Mouse (Mus musculus): Measurements from ENCODE around the gene Gm49405. TPM values are rescaled to one million over a fixed set of nuclear protein-coding genes. Genes with fewer than 3 reads are reported as not detected.

The Gm49405 gene
- total RNA-seq (2023) = 2.3 TPM

GRCm38 (mm10) chr19:4000119-4000900 lies at the start of gene Gm49405, which contains the start of gene Nudt8:
Gene Gm49405, plus strand, starts transcription at chr19:4000626.
Gene Nudt8, plus strand, starts transcription at chr19:4000580.

GRCm38 (mm10) chr19:3958470-3958869 lies 42.0 kb upstream of the Gm49405 start, which contains the start of gene Aldh3b3:
Gene Aldh3b3, plus strand, starts transcription at chr19:3958645.

GRCm38 (mm10) chr19:3972229-3972628 lies 28.2 kb upstream of the Gm49405 start, which contains the start of gene Aldh3b2:
Gene Aldh3b2, plus strand, starts transcription at chr19:3972328.

GRCm38 (mm10) chr19:3986334-3986733 lies 14.1 kb upstream of the Gm49405 start, which contains the start of gene Acy3:
Gene Acy3, plus strand, starts transcription at chr19:3986570.

GRCm38 (mm10) chr19:3992416-3992815 lies 8.0 kb upstream of the Gm49405 start, which contains the start of gene Tbx10:
Gene Tbx10, plus strand, starts transcription at chr19:3992752.

GRCm38 (mm10) chr19:4003112-4003511 lies 2.7 kb downstream of the Gm49405 start, which contains the start of gene Doc2g:
Gene Doc2g, plus strand, starts transcription at chr19:4003313.

GRCm38 (mm10) chr19:4012432-4013022 lies 12.1 kb downstream of the Gm49405 start, which contains the start of gene Ndufv1:
Gene Ndufv1, minus strand, starts transcription at chr19:4012806.

GRCm38 (mm10) chr19:4037788-4038232 lies 37.4 kb downstream of the Gm49405 start, which contains the start of gene Gstp1:
Gene Gstp1, minus strand, starts transcription at chr19:4037985.

GRCm38 (mm10) chr19:4045966-4046865 lies 45.8 kb downstream of the Gm49405 start, which contains the start of gene Gstp2:
Gene Gstp2, minus strand, starts transcription at chr19:4046023.

Other genes with a start within 250 kb of the Gm49405 start
- 139 TPM for gene Kmt5b, start 233.2 kb upstream of the Gm49405 start, total RNA-seq (2023)
- 58.8 TPM for gene Chka, start 148.9 kb upstream of the Gm49405 start, total RNA-seq (2023)
- gene Tcirg1, start 93.5 kb upstream of the Gm49405 start, total RNA-seq (2023) = 83.4 TPM
- gene Ndufs8, start 87.9 kb upstream of the Gm49405 start, total RNA-seq (2023) = 52.9 TPM
- gene Aldh3b1, start 70.8 kb upstream of the Gm49405 start, total RNA-seq (2023) = 1.6 TPM
- 43.8 TPM for gene Unc93b1, start 65.4 kb upstream of the Gm49405 start, total RNA-seq (2023)
- gene Aldh3b3, start 42.0 kb upstream of the Gm49405 start, total RNA-seq (2023) = not detected
- gene Aldh3b2, start 28.3 kb upstream of the Gm49405 start, total RNA-seq (2023) = not detected
- not detected for gene Acy3, start 14.1 kb upstream of the Gm49405 start, total RNA-seq (2023)
- gene Tbx10, start 7.9 kb upstream of the Gm49405 start, total RNA-seq (2023) = not detected
- gene Nudt8, start within 50 bp of the Gm49405 start, total RNA-seq (2023) = 8.7 TPM
- gene Doc2g, start 2.7 kb downstream of the Gm49405 start, total RNA-seq (2023) = 5.1 TPM
- gene Ndufv1, start 12.2 kb downstream of the Gm49405 start, total RNA-seq (2023) = 109 TPM
- gene Gstp1, start 37.4 kb downstream of the Gm49405 start, total RNA-seq (2023) = 191 TPM
- gene Gstp2, start 45.4 kb downstream of the Gm49405 start, total RNA-seq (2023) = 32.5 TPM
- 26.6 TPM for gene Gstp3, start 58.9 kb downstream of the Gm49405 start, total RNA-seq (2023)
- gene Cabp2, start 81.0 kb downstream of the Gm49405 start, total RNA-seq (2023) = not detected
- 161 TPM for gene Cdk2ap2, start 96.6 kb downstream of the Gm49405 start, total RNA-seq (2023)
- gene Pitpnm1, start 99.4 kb downstream of the Gm49405 start, total RNA-seq (2023) = 317 TPM
- 134 TPM for gene Aip, start 125.2 kb downstream of the Gm49405 start, total RNA-seq (2023)
- gene Gpr152, start 139.2 kb downstream of the Gm49405 start, total RNA-seq (2023) = 0.58 TPM
- gene Cabp4, start 143.4 kb downstream of the Gm49405 start, total RNA-seq (2023) = 0.37 TPM
- gene Coro1b, start 148.0 kb downstream of the Gm49405 start, total RNA-seq (2023) = 125 TPM
- gene Ptprcap, start 153.0 kb downstream of the Gm49405 start, total RNA-seq (2023) = 302 TPM
- gene Rps6kb2, start 162.7 kb downstream of the Gm49405 start, total RNA-seq (2023) = 35.9 TPM
- 63.4 TPM for gene Carns1, start 174.9 kb downstream of the Gm49405 start, total RNA-seq (2023)
- gene Tbc1d10c, start 190.7 kb downstream of the Gm49405 start, total RNA-seq (2023) = 309 TPM
- gene Ppp1ca, start 191.4 kb downstream of the Gm49405 start, total RNA-seq (2023) = 343 TPM
- gene Rad9a, start 201.0 kb downstream of the Gm49405 start, total RNA-seq (2023) = 44.6 TPM
- gene Clcf1, start 213.6 kb downstream of the Gm49405 start, total RNA-seq (2023) = 197 TPM
- gene AC109138.7, start 213.7 kb downstream of the Gm49405 start, total RNA-seq (2023) = not detected
- gene Pold4, start 231.3 kb downstream of the Gm49405 start, total RNA-seq (2023) = 55.7 TPM

Measured in CD8-positive naive resting alpha-beta T cell, adult 57 days (primary cell).